Mouse (Mus musculus) embryonic facial prominence, embryonic 12.5 days (tissue): Measurements from ENCODE around the gene Mcf2. TPM values are rescaled to one million over a fixed set of nuclear protein-coding genes. Genes with fewer than 3 reads are reported as not detected.

Experiments
- ATAC-seq: fragments of 200-750 bp; cut with Nextera tagmentation; 2 replicates; pipeline ENCODE4 v1.8.0; 2017; ENCODE audit not compliant: insufficient number of reproducible peaks, insufficient read depth, low FRiP score, low TSS enrichment
- H3K27ac ChIP-seq: fragments of 300-500 bp; sonication (generic); 2 replicates; pipeline ENCODE4 v1.5.1; 2016; ENCODE audit warnings: mild to moderate bottlenecking
- H3K27me3 ChIP-seq: fragments of 300-500 bp; sonication (generic); 2 replicates; pipeline ENCODE4 v1.6.1; 2016; ENCODE audit warnings: mild to moderate bottlenecking, moderate library complexity
- H3K36me3 ChIP-seq: fragments of 300-500 bp; sonication (generic); 2 replicates; pipeline ENCODE4 v1.6.1; 2016; ENCODE audit warnings: mild to moderate bottlenecking
- H3K4me1 ChIP-seq: fragments of 300-500 bp; sonication (generic); 2 replicates; pipeline ENCODE4 v1.6.1; 2016
- H3K4me2 ChIP-seq: fragments of 300-500 bp; sonication (generic); replicated peaks from 2 replicates; pipeline ENCODE4 v1.6.1; 2016; ENCODE audit warnings: mild to moderate bottlenecking, moderate library complexity
- H3K4me3 ChIP-seq: fragments of 300-500 bp; sonication (generic); 2 replicates; pipeline ENCODE4 v1.5.1; 2016; ENCODE audit warnings: mild to moderate bottlenecking
- H3K9ac ChIP-seq: fragments of 300-500 bp; sonication (generic); 2 replicates; pipeline ENCODE4 v1.6.1; 2016; ENCODE audit warnings: mild to moderate bottlenecking, moderate library complexity
- H3K9me3 ChIP-seq: fragments of 300-500 bp; sonication (generic); 2 replicates; pipeline ENCODE4 v1.6.1; 2016; ENCODE audit warnings: mild to moderate bottlenecking, moderate library complexity
- WGBS: fragments of 180-500 bp; shearing (Covaris S2); methylation state at CpG from one replicate; pipeline ENCODE4 v1.1.7; 2016; 5-methylcytosine and 5-hydroxymethylcytosine counted together
- polyA plus RNA-seq: library from polyadenylated mRNA; unstranded; fragments of >200 nt; fragmentation: Nextera tagmentation; extraction: Ambion mirVana; gene quantifications from 2 replicates; pipeline ENCODE4 v1.2.1, GENCODE M21; 2016

The Mcf2 gene
- polyA plus RNA-seq: 0.42 and 0.50 TPM in 2 replicates

GRCm38 (mm10) chrX:60178744-60179458, at the start of gene Mcf2:
Mcf2 (minus strand) TSS chrX:60179089.
- Histone ChIP-seq H3K4me1 (no peaks in the 10 kb centered on the region), H3K4me3 (peak within 1 kb of the TSS; percentile 34), H3K9me3 (no peaks in the 10 kb centered on the region), H3K9ac (no peak within 1 kb of the TSS), H3K36me3 (no peaks in the 10 kb centered on the region), H3K27ac (no peak within 1 kb of the TSS), H3K27me3 (peaks cover 11% of the 10 kb centered on the region), H3K4me2 (peak within 1 kb of the TSS; percentile 65)
- 18% methylated on average over 28 of the region's 28 CpGs for WGBS
- no peak for ATAC-seq

DNA sequence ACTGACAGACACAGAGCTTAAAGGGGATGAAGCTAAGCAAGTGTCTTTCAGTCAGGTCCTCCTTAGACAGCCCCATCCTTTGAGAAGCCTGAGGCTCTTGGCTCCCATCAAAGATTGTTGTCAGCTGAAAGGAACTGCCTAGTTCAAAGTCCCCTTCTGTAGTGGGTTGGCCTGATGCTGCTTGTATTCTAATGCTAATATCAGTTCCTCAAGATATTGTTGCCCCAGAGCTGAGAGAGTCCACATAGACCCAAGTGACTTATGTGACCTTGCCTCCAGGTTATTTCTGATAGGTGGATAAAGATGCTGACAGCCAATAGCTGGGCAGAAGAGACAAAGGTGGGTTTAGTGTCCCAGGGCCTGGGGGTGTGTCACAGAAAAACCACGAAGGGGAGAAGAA, 8.8 kb upstream of the Mcf2 start:
- no peaks in the 10 kb centered on the region for H3K9me3 ChIP-seq
- H3K4me2 ChIP-seq: no peak overlapping the region
- no peaks in the 10 kb centered on the region for H3K27me3 ChIP-seq
- no peak for ATAC-seq
- no peaks in the 10 kb centered on the region for H3K36me3 ChIP-seq
- H3K9ac ChIP-seq: no peak overlapping the region
- WGBS: 40% methylated on average over 1 of the region's 1 CpGs
- no peaks in the 10 kb centered on the region for H3K4me1 ChIP-seq
- H3K4me3 ChIP-seq: no peak overlapping the region
- no peak overlapping the region for H3K27ac ChIP-seq

- Histone ChIP-seq H3K27ac (no peak overlapping the region), H3K4me3 (no peak overlapping the region), H3K4me2 (no peak overlapping the region), H3K4me1 (no peaks in the 10 kb centered on the region), H3K27me3 (peaks cover 8% of the 10 kb centered on the region), H3K9me3 (no peaks in the 10 kb centered on the region), H3K9ac (no peak overlapping the region), H3K36me3 (no peaks in the 10 kb centered on the region)
- 45% methylated on average over 3 of the region's 3 CpGs for WGBS
- ATAC-seq: no peak
Measured at GRCm38 (mm10) chrX:60182611-60183010, 3.7 kb upstream of the Mcf2 start.

DNA sequence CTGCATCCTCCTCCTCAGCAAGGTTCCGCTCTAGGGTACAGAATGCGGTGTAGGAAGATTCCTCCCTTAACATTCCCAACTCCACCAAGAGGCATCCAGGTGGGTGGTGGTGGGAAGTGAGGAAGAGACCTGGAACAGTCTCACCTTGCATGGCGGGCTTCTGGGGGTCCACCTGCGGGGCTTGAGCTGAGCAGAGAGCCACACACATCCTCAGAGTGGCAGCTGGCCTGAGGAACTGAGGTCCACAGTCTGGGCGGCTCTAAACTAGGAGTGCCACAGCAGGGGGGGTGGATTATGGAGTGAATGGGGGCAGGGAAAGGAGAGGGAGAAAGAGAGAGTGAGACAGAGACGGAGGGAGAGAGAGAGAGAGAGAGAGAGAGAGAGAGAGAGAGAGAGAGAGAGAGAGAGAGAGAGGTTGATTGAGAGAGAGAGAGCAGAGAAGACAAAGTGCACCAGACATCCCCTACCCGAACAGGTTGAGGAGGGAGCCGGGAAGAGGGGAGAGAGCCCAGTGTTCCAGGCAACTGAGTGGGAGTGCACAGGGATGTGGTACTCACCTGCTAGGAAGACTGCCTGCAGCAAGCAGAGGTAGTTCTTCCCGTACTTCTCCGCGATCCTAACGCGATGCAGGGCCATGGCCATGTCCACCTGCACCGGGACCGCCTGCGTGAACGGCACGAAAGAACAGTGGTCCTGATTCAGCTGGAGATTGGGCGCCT, 705 bp downstream of the Mcf2 start:
- no peak overlapping the region for H3K27ac ChIP-seq
- peaks cover 11% of the 10 kb centered on the region for H3K27me3 ChIP-seq
- H3K9me3 ChIP-seq: no peaks in the 10 kb centered on the region
- no peaks in the 10 kb centered on the region for H3K36me3 ChIP-seq
- peak overlapping the region; percentile 65 for H3K4me2 ChIP-seq
- H3K4me3 ChIP-seq: peak overlapping the region; percentile 34
- H3K9ac ChIP-seq: no peak overlapping the region
- WGBS: 20% methylated on average over 17 of the region's 19 CpGs
- H3K4me1 ChIP-seq: no peaks in the 10 kb centered on the region
- ATAC-seq: no peak

DNA sequence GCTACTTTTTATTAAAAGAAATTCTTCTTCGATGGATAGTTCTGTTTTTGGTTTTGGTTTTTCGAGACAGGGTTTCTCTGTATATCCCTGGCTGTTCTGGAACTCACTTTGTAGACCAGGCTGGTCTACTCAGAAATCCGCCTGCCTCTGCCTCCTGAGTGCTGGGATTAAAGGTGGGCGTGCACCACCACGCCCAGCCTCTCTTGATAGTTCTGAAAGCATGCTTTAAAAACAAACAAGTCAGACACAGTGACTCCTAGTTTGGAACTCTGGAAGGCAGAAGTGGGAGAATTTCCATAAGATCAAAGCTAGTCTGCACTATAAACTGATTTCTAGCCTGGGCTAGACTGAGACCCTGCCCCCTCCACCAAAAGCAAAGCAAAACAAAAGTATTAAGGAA, 8.8 kb downstream of the Mcf2 start:
- Histone ChIP-seq H3K4me2 (no peak overlapping the region), H3K4me3 (no peak overlapping the region), H3K27ac (no peak overlapping the region), H3K36me3 (no peaks in the 10 kb centered on the region), H3K9me3 (no peaks in the 10 kb centered on the region), H3K27me3 (no peaks in the 10 kb centered on the region), H3K4me1 (no peaks in the 10 kb centered on the region), H3K9ac (no peak overlapping the region)
- 84% methylated on average over 5 of the region's 5 CpGs for WGBS
- no peak for ATAC-seq

DNA sequence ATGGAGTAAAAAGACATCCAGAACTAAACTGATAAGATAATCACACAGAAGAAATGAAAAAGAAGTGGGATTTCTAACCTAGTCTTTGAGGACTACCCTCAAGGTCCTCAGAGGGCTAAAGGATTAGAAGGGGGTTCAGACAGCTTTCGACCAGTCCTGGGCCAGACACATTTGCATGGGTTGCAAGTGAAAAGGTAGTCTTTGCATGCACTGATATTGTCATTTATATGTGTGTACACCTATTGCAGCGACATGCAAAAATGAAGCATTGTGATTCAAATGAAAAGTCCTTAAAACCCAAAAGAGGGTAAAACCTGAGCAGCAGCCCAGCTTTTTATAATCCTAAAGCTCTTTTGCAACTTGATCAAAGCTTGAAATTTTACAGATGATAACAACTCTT, 9.4 kb downstream of the Mcf2 start:
- ATAC-seq: no peak
- H3K36me3 ChIP-seq: no peaks in the 10 kb centered on the region
- H3K27ac ChIP-seq: no peak overlapping the region
- 66% methylated on average over 2 of the region's 2 CpGs for WGBS
- H3K27me3 ChIP-seq: no peaks in the 10 kb centered on the region
- no peaks in the 10 kb centered on the region for H3K4me1 ChIP-seq
- H3K9me3 ChIP-seq: no peaks in the 10 kb centered on the region
- H3K4me3 ChIP-seq: no peak overlapping the region
- H3K4me2 ChIP-seq: no peak overlapping the region
- no peak overlapping the region for H3K9ac ChIP-seq

DNA sequence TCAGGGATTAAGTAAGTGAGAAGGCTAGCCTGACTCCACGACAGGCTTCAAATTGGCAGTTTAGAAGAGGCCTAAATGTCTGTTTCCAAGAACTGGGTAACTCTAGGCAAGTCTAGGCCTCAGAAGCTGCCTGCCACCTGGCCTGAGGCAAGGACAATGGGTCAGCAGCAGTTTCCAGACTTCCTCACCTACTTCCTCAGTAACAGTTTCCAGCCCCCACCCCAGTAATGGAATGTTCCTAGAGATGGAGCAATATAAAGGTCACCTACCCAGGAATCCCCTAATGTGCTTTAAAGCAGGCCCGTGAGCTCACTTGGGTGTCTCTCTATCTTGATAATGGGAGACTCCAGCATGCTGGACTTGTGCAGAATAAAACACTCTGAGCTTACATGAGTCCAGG, 10.1 kb downstream of the Mcf2 start:
- no peak overlapping the region for H3K9ac ChIP-seq
- WGBS: 69% methylated on average over 2 of the region's 2 CpGs
- no peaks in the 10 kb centered on the region for H3K36me3 ChIP-seq
- no peaks in the 10 kb centered on the region for H3K27me3 ChIP-seq
- H3K4me2 ChIP-seq: no peak overlapping the region
- no peak overlapping the region for H3K27ac ChIP-seq
- H3K4me1 ChIP-seq: no peaks in the 10 kb centered on the region
- no peak overlapping the region for H3K4me3 ChIP-seq
- no peaks in the 10 kb centered on the region for H3K9me3 ChIP-seq
- no peak for ATAC-seq

DNA sequence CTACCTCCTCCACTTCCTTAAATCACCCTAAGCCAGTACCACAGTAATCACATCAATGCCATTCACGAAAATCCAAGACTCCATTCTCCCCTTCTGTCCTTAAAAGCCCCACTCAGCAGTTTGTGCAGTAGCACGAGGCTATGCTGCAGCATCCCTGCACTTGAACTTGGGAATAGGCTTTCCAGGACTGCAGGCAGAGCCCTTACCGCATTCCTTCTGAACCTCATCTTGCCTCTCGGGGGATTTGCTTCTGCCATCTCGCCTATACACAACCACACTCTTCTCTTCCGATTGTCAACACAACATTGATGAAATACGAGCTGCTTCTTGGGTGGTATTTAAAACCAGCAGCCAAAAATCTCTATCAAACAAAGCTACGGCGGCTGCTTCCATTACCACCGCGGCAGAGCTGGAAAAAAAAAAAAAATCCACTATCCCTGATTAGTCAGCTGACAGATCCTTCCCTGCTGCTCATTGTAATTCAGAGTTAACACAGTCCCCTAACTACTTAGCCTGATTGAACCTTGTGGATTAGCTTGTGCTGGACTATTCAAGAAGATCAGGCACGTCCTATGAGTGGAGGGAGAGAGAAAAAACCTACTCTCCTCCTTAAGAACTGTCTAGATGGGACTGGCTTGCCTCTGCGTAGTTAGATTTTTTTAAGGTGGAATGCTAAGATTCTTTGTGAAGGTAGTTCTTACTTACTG, 31.5 kb downstream of the Mcf2 start:
- no peak for ATAC-seq
- no peaks in the 10 kb centered on the region for H3K9me3 ChIP-seq
- H3K27ac ChIP-seq: no peak overlapping the region
- H3K4me2 ChIP-seq: peak overlapping the region; percentile 31
- 22% methylated on average over 13 of the region's 13 CpGs for WGBS
- H3K4me3 ChIP-seq: peak overlapping the region; percentile 7; the same call in 1 of the 2 replicates
- no peak overlapping the region for H3K9ac ChIP-seq
- no peaks in the 10 kb centered on the region for H3K27me3 ChIP-seq
- no peaks in the 10 kb centered on the region for H3K36me3 ChIP-seq
- H3K4me1 ChIP-seq: no peaks in the 10 kb centered on the region

DNA sequence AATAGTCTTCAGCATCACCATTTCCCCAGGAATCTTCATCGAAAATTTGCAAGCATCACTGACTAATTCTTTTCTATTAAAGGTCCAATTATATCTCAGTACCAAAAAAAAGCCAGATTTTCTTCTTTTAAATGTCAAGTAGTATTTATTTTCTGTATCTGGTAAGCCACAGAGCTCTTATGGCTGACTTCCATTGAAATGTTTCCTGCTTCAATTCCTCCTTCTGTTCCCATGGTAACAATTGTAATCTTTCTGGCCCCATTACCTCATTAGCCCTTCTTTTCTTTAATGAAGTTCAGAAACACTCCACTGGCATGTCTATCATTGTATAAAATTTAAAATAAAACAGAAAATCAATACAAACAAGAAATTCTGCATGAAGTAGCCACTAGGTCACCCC, 103.5 kb downstream of the Mcf2 start:
- ATAC-seq: no peak
- Histone ChIP-seq H3K4me2 (no peak overlapping the region), H3K27me3 (no peaks in the 10 kb centered on the region), H3K9ac (no peak overlapping the region), H3K4me1 (no peaks in the 10 kb centered on the region), H3K27ac (no peak overlapping the region), H3K36me3 (no peaks in the 10 kb centered on the region), H3K9me3 (no peaks in the 10 kb centered on the region), H3K4me3 (no peak overlapping the region)
- WGBS: 77% methylated on average over 1 of the region's 1 CpGs

DNA sequence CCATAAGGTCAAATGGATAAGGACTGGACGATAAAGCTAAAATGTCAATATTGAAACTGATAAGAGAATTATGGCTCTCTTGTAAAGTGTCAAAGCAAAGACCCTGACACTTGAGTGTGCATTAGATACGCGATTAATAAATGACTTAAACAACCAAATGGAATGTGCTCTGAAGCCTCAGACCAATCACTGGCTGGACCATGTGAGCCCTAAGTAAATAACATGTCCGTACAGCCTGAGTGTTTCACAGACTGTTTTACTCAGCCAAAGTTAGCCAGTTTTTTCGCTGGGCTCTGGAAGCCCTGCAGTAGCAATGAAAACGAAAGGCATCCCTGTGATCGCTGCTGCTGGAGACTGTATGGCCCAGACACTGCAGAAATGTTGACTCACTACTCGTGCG, 123.7 kb downstream of the Mcf2 start:
- no peak for ATAC-seq
- Histone ChIP-seq H3K27me3 (no peaks in the 10 kb centered on the region), H3K36me3 (no peaks in the 10 kb centered on the region), H3K4me2 (no peak overlapping the region), H3K9me3 (no peaks in the 10 kb centered on the region), H3K9ac (no peak overlapping the region), H3K4me1 (no peaks in the 10 kb centered on the region), H3K27ac (no peak overlapping the region), H3K4me3 (no peak overlapping the region)
- WGBS: 83% methylated on average over 9 of the region's 9 CpGs

DNA sequence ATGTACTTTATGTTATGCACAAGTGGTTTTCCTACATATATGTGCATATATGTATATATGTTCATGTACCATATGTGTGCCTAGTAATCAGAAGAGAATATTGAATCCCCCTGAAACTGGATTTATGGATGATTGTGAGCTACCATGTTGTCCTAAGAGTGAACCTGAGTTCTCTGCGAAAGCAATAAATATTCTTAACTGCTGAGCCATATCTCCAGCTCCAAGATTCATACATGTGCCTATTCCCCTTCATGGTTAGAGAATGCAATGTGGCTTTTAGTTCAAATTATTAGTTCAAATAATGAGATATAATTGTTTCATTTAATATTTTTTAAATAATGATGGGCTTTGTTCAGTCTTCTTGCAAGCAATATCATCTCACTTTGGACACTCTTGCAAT, 124.1 kb downstream of the Mcf2 start:
- 96% methylated on average over 1 of the region's 1 CpGs for WGBS
- Histone ChIP-seq H3K4me2 (no peak overlapping the region), H3K9ac (no peak overlapping the region), H3K4me3 (no peak overlapping the region), H3K36me3 (no peaks in the 10 kb centered on the region), H3K27me3 (no peaks in the 10 kb centered on the region), H3K27ac (no peak overlapping the region), H3K9me3 (no peaks in the 10 kb centered on the region), H3K4me1 (no peaks in the 10 kb centered on the region)
- ATAC-seq: no peak

GRCm38 (mm10) chrX:60026654-60027053, 152.2 kb downstream of the Mcf2 start:
- Histone ChIP-seq H3K27ac (no peak overlapping the region), H3K9ac (no peak overlapping the region), H3K9me3 (no peaks in the 10 kb centered on the region), H3K4me3 (no peak overlapping the region), H3K4me2 (no peak overlapping the region), H3K36me3 (no peaks in the 10 kb centered on the region), H3K27me3 (no peaks in the 10 kb centered on the region), H3K4me1 (no peaks in the 10 kb centered on the region)
- ATAC-seq: no peak
- 12% methylated on average over 3 of the region's 3 CpGs for WGBS
